Comparison of ENCODE assay signal across 22 mouse cellular contexts in the genomic region with DNA sequence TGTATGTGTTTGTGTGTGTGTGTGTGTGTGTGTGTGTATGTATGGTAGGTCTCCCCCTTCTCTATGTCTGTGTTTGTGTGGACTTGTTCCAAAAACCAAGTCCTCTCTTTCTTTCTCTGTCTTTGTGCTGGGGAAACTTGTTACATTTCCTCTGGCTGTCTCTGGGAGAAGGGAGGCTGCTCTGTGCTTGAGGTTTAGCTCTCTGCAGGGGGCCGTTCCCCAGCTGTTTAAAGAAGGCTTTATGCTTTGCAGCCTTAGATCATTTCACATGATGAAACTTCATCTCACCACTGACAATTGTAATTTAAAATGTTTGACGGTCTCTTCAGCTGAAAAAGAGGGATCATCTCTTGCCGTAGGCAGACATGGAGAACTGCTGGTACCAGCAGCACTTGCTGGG.
DNase-seq lines count a peak whose midpoint lies in the region; ATAC-seq and TF ChIP-seq lines count a peak whose summit lies in the region.
"Had no signal": no experiment of that assay in that cellular context is flagged by ENCODE, and none has a peak within 500 bp of the region (broad histone marks: within the 10 kb centered on the region; RNA-seq: fewer than 3 reads in every experiment).

No protein-coding gene starts in this region.

- no peak overlapping the region for H3K4me3 ChIP-seq in forebrain, embryonic 15.5 days
- no peak overlapping the region for H3K4me3 ChIP-seq in forebrain, embryonic 10.5 days
- no peak overlapping the region for H3K4me3 ChIP-seq in layer of hippocampus, adult 2 months
- no peak overlapping the region for H3K4me3 ChIP-seq in midbrain, embryonic 15.5 days
- H3K4me3 ChIP-seq: embryonic facial prominence, embryonic 12.5 days; gastrocnemius, adult 2 months; heart, embryonic 13.5 days; intestine, embryonic 15.5 days had no signal

- DNase-seq in forebrain, embryonic 10.5 days (ENCODE audit: extremely low spot score, low spot score): no peak
- DNase-seq in layer of hippocampus, adult 2 months (ENCODE audit: low spot score in 2 of 2): no peak
- DNase-seq in layer of hippocampus, adult 9-10 months (ENCODE audit: low spot score): no peak
- DNase-seq in brain, adult 2 months (ENCODE audit: low read depth, low spot score): peak; percentile 42
- DNase-seq in frontal cortex, postnatal 36 days (ENCODE audit: low spot score in 2 of 2): no peak
- no peak for DNase-seq in thymus, postnatal 25 days
- DNase-seq: adrenal gland, postnatal 25 days; cerebellum, adult 2 months; cerebellum, postnatal 10 days; embryo, embryonic 11 days; gastrocnemius, adult 2 months; gastrocnemius, postnatal 25 days; heart, postnatal 4 days had no signal

- H3K4me1 ChIP-seq in forebrain, embryonic 15.5 days: peaks cover 4% of the 10 kb centered on the region
- H3K4me1 ChIP-seq in forebrain, embryonic 10.5 days: no peaks in the 10 kb centered on the region
- H3K4me1 ChIP-seq in midbrain, embryonic 15.5 days: peaks cover 32% of the 10 kb centered on the region
- H3K4me1 ChIP-seq: embryonic facial prominence, embryonic 12.5 days; heart, embryonic 13.5 days; intestine, embryonic 15.5 days had no signal

- H3K27me3 ChIP-seq in forebrain, embryonic 15.5 days: no peaks in the 10 kb centered on the region
- H3K27me3 ChIP-seq in forebrain, embryonic 10.5 days (ENCODE audit: poor library complexity, severe bottlenecking): no peaks in the 10 kb centered on the region
- no peaks in the 10 kb centered on the region for H3K27me3 ChIP-seq in midbrain, embryonic 15.5 days (replicated peaks)
- H3K27me3 ChIP-seq: embryonic facial prominence, embryonic 12.5 days; heart, embryonic 13.5 days; intestine, embryonic 15.5 days had no signal

- H3K9ac ChIP-seq in forebrain, embryonic 15.5 days (replicated peaks): no peak overlapping the region
- H3K9ac ChIP-seq in midbrain, embryonic 15.5 days: no peak overlapping the region
- H3K9ac ChIP-seq: embryonic facial prominence, embryonic 12.5 days; heart, embryonic 13.5 days; hindbrain, embryonic 14.5 days; intestine, embryonic 15.5 days had no signal

- no peak for TF ChIP-seq CTCF in layer of hippocampus, adult 2 months (conservative IDR thresholded peaks at IDR 0.05)

- 0 out of 2 replicates have a peak overlapping the region, but pooled peaks have one; percentile 25 for H3K27ac ChIP-seq in forebrain, embryonic 15.5 days (replicated peaks)
- H3K27ac ChIP-seq in forebrain, embryonic 10.5 days: no peak overlapping the region
- H3K27ac ChIP-seq in layer of hippocampus, adult 2 months: peak overlapping the region; percentile 46; the same call in 1 of the 2 replicates
- peak overlapping the region; percentile 25; the same call in 1 of the 2 replicates for H3K27ac ChIP-seq in midbrain, embryonic 15.5 days
- H3K27ac ChIP-seq: embryonic facial prominence, embryonic 12.5 days; gastrocnemius, adult 2 months; heart, embryonic 13.5 days; hindbrain, embryonic 14.5 days; intestine, embryonic 15.5 days had no signal

- ATAC-seq in forebrain, embryonic 15.5 days (replicated peaks): no peak
- no peak for ATAC-seq in midbrain, embryonic 15.5 days (replicated peaks)
- ATAC-seq: activated CD4-positive, CD25-positive, alpha-beta regulatory T cell, adult 4 months; forebrain, embryonic 16.5 days; intestine, embryonic 15.5 days; Patski had no signal

- no peaks in the 10 kb centered on the region for H3K36me3 ChIP-seq in forebrain, embryonic 15.5 days
- no peaks in the 10 kb centered on the region for H3K36me3 ChIP-seq in forebrain, embryonic 10.5 days (replicated peaks)
- no peaks in the 10 kb centered on the region for H3K36me3 ChIP-seq in midbrain, embryonic 15.5 days (replicated peaks)
- H3K36me3 ChIP-seq: embryonic facial prominence, embryonic 12.5 days; heart, embryonic 13.5 days; intestine, embryonic 15.5 days had no signal

- 53% methylated on average over 3 of the region's 3 CpGs for WGBS in forebrain, embryonic 15.5 days
- 69% methylated on average over 3 of the region's 3 CpGs for WGBS in forebrain, embryonic 10.5 days
- 37% methylated on average over 3 of the region's 3 CpGs for WGBS in midbrain, embryonic 15.5 days

- no peak overlapping the region for H3K4me2 ChIP-seq in forebrain, embryonic 15.5 days (replicated peaks)
- H3K4me2 ChIP-seq in midbrain, embryonic 15.5 days: no peak overlapping the region
- H3K4me2 ChIP-seq: embryonic facial prominence, embryonic 12.5 days; heart, embryonic 13.5 days; hindbrain, embryonic 14.5 days; intestine, embryonic 15.5 days had no signal

- no peaks in the 10 kb centered on the region for H3K9me3 ChIP-seq in forebrain, embryonic 15.5 days
- H3K9me3 ChIP-seq in forebrain, embryonic 10.5 days: no peaks in the 10 kb centered on the region
- no peaks in the 10 kb centered on the region for H3K9me3 ChIP-seq in midbrain, embryonic 15.5 days
- H3K9me3 ChIP-seq: embryonic facial prominence, embryonic 12.5 days; heart, embryonic 13.5 days; intestine, embryonic 15.5 days had no signal
